Mouse (Mus musculus) CH12.LX (cell line): ENCODE measurements around the gene Phc3. TPM values are rescaled to one million over a fixed set of nuclear protein-coding genes. Genes with fewer than 3 reads are reported as not detected.

ENCODE experiments used
- DNase-seq: peaks from one replicate; pipeline ENCODE4 v3.0.0-alpha.2; 2013; ENCODE audit errors: extremely low read depth
- H3K27ac ChIP-seq: 2 replicates; pipeline ENCODE4 v1.5.1; 2012; ENCODE audit warnings: low read depth, mild to moderate bottlenecking, control low read depth, moderate library complexity; ENCODE audit not compliant: insufficient read depth
- H3K27me3 ChIP-seq: replicated peaks from 2 replicates; pipeline ENCODE3; 2012; ENCODE audit warnings: inconsistent platforms
- H3K36me3 ChIP-seq, 2 experiments: replicated peaks in 1 of 2; 2 replicates each; pipeline versions ENCODE3 to v1.6.1; 2012; ENCODE audit warnings: inconsistent platforms in 1 of 2, low read length in 1 of 2, mild to moderate bottlenecking in 1 of 2, mixed read lengths in 1 of 2, moderate library complexity in 1 of 2; ENCODE audit not compliant: control insufficient read depth in 1 of 2, insufficient read depth in 1 of 2
- H3K4me1 ChIP-seq, 2 experiments: 2 replicates each; pipeline ENCODE4 v1.6.1; 2012; ENCODE audit warnings: inconsistent platforms in 1 of 2, moderate library complexity in 1 of 2; ENCODE audit not compliant: insufficient read depth in 2 of 2, control insufficient read depth in 1 of 2
- H3K4me2 ChIP-seq: 2 replicates; pipeline ENCODE4 v1.6.1; 2012; ENCODE audit warnings: low read depth, mild to moderate bottlenecking, control low read depth; ENCODE audit not compliant: poor library complexity, insufficient read depth, severe bottlenecking
- H3K4me3 ChIP-seq, 3 experiments: fragments of 150-350 bp in 1 of 3; sonication (generic) in 1 of 3; replicated peaks in 1 of 3; 2 replicates each; pipeline versions ENCODE3 to v1.5.1; 2011 to 2012; ENCODE audit warnings: low read depth in 2 of 3, low read length in 2 of 3, mild to moderate bottlenecking in 2 of 3, moderate library complexity in 2 of 3, control low read depth in 1 of 3, improper control_type of control experiment in 1 of 3, inconsistent platforms in 1 of 3, mixed read lengths in 1 of 3; ENCODE audit not compliant: poor library complexity in 1 of 3
- H3K79me2 ChIP-seq: replicated peaks from 2 replicates; pipeline ENCODE4 v1.6.1; 2012; ENCODE audit warnings: mild to moderate bottlenecking, moderate library complexity; ENCODE audit not compliant: control insufficient read depth, poor library complexity, insufficient read depth, severe bottlenecking; ENCODE audit errors: extremely low read depth
- H3K9ac ChIP-seq: 2 replicates; pipeline ENCODE4 v1.6.1; 2012; ENCODE audit warnings: low read depth, mild to moderate bottlenecking, control low read depth, moderate library complexity; ENCODE audit not compliant: insufficient read depth
- H3K9me3 ChIP-seq: replicated peaks from 2 replicates; pipeline ENCODE3; 2012; ENCODE audit warnings: low read length, inconsistent platforms, mixed read lengths
- BHLHE40 ChIP-seq: IDR thresholded peaks from 2 replicates; pipeline ENCODE4 v1.6.1; 2011; ENCODE audit warnings: mild to moderate bottlenecking, low read depth, low read length, improper control_type of control experiment
- CHD1 ChIP-seq: IDR thresholded peaks from 2 replicates; pipeline ENCODE4 v1.6.1; 2012; ENCODE audit warnings: low read depth, low read length, improper control_type of control experiment, inconsistent platforms
- CHD2 ChIP-seq: IDR thresholded peaks from 2 replicates; pipeline ENCODE4 v1.6.1; 2011; ENCODE audit warnings: low read length, improper control_type of control experiment
- CTCF ChIP-seq, 2 experiments: IDR thresholded peaks in 1 of 2; conservative IDR thresholded peaks in 1 of 2; 2 replicates each; pipeline ENCODE4 v1.5.1; 2011 to 2012; ENCODE audit warnings: low read depth in 2 of 2, low read length in 2 of 2, improper control_type of control experiment in 1 of 2, inconsistent platforms in 1 of 2, mild to moderate bottlenecking in 1 of 2, moderate library complexity in 1 of 2
- EP300 ChIP-seq: IDR thresholded peaks from 2 replicates; pipeline ENCODE4 v1.6.1; 2011; ENCODE audit warnings: low read length, improper control_type of control experiment
- ETS1 ChIP-seq: conservative IDR thresholded peaks from 2 replicates; pipeline ENCODE4 v1.6.1; 2012; ENCODE audit warnings: low read depth, mild to moderate bottlenecking, inconsistent platforms, low read length, improper control_type of control experiment, moderate library complexity
- GABPA ChIP-seq: IDR thresholded peaks from 2 replicates; pipeline ENCODE4 v1.6.1; 2012; ENCODE audit warnings: low read depth, low read length, improper control_type of control experiment, inconsistent platforms; ENCODE audit not compliant: insufficient replicate concordance
- IRF4 ChIP-seq: IDR thresholded peaks from 2 replicates; pipeline ENCODE4 v1.6.1; 2014; ENCODE audit warnings: low read depth, mild to moderate bottlenecking, inconsistent platforms, low read length, improper control_type of control experiment
- JUN ChIP-seq: IDR thresholded peaks from 2 replicates; pipeline ENCODE4 v1.6.1; 2011; ENCODE audit warnings: low read depth, mild to moderate bottlenecking, low read length, improper control_type of control experiment, moderate library complexity; ENCODE audit not compliant: insufficient read depth
- JUND ChIP-seq: conservative IDR thresholded peaks from 2 replicates; pipeline ENCODE4 v1.6.1; 2011; ENCODE audit warnings: low read depth, low read length, improper control_type of control experiment
- KAT2A ChIP-seq: IDR thresholded peaks from 2 replicates; pipeline ENCODE4 v1.6.1; 2012; ENCODE audit warnings: low read length, improper control_type of control experiment, inconsistent platforms; ENCODE audit not compliant: insufficient replicate concordance
- MAX ChIP-seq: IDR thresholded peaks from 2 replicates; pipeline ENCODE4 v1.6.1; 2011; ENCODE audit warnings: low read length, improper control_type of control experiment
- MEF2A ChIP-seq: IDR thresholded peaks from 2 replicates; pipeline ENCODE4 v1.6.1; 2014; ENCODE audit warnings: low read depth, mild to moderate bottlenecking, inconsistent platforms, low read length, improper control_type of control experiment, borderline replicate concordance
- MXI1 ChIP-seq: IDR thresholded peaks from 2 replicates; pipeline ENCODE4 v1.6.1; 2011; ENCODE audit warnings: mild to moderate bottlenecking, low read depth, low read length, improper control_type of control experiment
- NELFE ChIP-seq: IDR thresholded peaks from 2 replicates; pipeline ENCODE4 v1.6.1; 2011; ENCODE audit warnings: low read depth, low read length, improper control_type of control experiment
- RCOR1 ChIP-seq: conservative IDR thresholded peaks from 2 replicates; pipeline ENCODE4 v1.6.1; 2012; ENCODE audit warnings: low read depth, mild to moderate bottlenecking, inconsistent platforms, low read length, improper control_type of control experiment
- SIN3A ChIP-seq: IDR thresholded peaks from 2 replicates; pipeline ENCODE4 v1.6.1; 2012; ENCODE audit warnings: low read length, improper control_type of control experiment, inconsistent platforms
- SMC3 ChIP-seq: IDR thresholded peaks from 2 replicates; pipeline ENCODE4 v1.6.1; 2011; ENCODE audit warnings: low read depth, low read length, improper control_type of control experiment
- TBP ChIP-seq: conservative IDR thresholded peaks from 2 replicates; pipeline ENCODE4 v1.6.1; 2011; ENCODE audit warnings: low read depth, low read length, improper control_type of control experiment
- TCF12 ChIP-seq: IDR thresholded peaks from 2 replicates; pipeline ENCODE4 v1.6.1; 2014; ENCODE audit warnings: low read depth, mild to moderate bottlenecking, inconsistent platforms, low read length, improper control_type of control experiment
- UBTF ChIP-seq: IDR thresholded peaks from 2 replicates; pipeline ENCODE4 v1.6.1; 2012; ENCODE audit warnings: low read depth, mild to moderate bottlenecking, inconsistent platforms, low read length, improper control_type of control experiment, moderate library complexity
- USF1 ChIP-seq: IDR thresholded peaks from 2 replicates; pipeline ENCODE4 v1.6.1; 2014; ENCODE audit warnings: low read depth, mild to moderate bottlenecking, inconsistent platforms, low read length, improper control_type of control experiment
- ZC3H11A ChIP-seq: IDR thresholded peaks from 2 replicates; pipeline ENCODE4 v1.6.1; 2012; ENCODE audit warnings: low read depth, mild to moderate bottlenecking, inconsistent platforms, low read length, improper control_type of control experiment
- ZKSCAN1 ChIP-seq: IDR thresholded peaks from 2 replicates; pipeline ENCODE4 v1.6.1; 2012; ENCODE audit warnings: low read depth, inconsistent platforms, low read length, improper control_type of control experiment, borderline replicate concordance
- ZNF384 ChIP-seq: IDR thresholded peaks from 2 replicates; pipeline ENCODE4 v1.6.1; 2012; ENCODE audit warnings: low read depth, low read length, improper control_type of control experiment, inconsistent platforms
- dilution Hi-C: fragments of 300-500 bp; cut with MboI; formaldehyde crosslinking; loops from 2 replicates; pipeline ENCODE4 v1.14.3; 2020; ENCODE audit warnings: low sequenced_read_pairs; ENCODE audit not compliant: extremely low pct_unique_long_range_greater_than_20kb, extremely low pct_ligation_motif_present
- in situ Hi-C: fragments of 300-500 bp; cut with MboI; formaldehyde crosslinking; loops from 3 replicates; pipeline ENCODE4 v1.14.3; 2019; ENCODE audit warnings: low sequenced_read_pairs, low pct_ligation_motif_present, low pct_unique_long_range_greater_than_20kb, mixed read lengths
- polyA plus RNA-seq: library from polyadenylated mRNA; unstranded; fragments of >175 nt; gene quantifications from 2 replicates; pipeline ENCODE4 v1.2.1, GENCODE M21; 2012; ENCODE audit warnings: low read depth; ENCODE audit not compliant: insufficient read length
- total RNA-seq, 2 experiments: library from RNA; depleted of rRNA; stranded (reverse); fragments of 300-350 nt in 1 of 2; fragments of >200 nt in 1 of 2; gene quantifications; 2 replicates each; pipeline ENCODE4 v1.2.3; 2012 to 2014

Phc3 gene
- total and polyA plus RNA-seq, 3 experiments = 8.4 to 13.5 (median 8.8) TPM

DNA sequence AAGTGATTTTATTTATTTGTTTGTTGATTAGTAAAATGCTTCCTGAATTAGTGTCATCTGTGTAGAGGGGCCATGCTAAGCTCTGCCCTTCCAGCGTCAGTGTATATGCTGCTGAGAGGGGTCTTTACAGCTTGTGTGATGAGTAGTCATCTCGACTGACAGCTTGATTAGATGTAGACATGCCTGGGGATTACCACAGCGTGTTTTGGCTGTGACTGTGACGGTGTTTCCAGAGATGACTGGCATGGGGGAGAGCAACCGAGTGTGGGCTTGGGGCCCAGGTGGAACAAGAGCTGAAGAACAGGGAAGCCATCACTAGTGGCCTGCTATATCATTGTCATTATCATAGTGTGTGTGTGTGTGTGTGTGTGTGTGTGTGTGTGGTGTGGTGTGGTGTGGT, 100.6 kb downstream of the Phc3 start:
- peaks cover 32 to 36% of the 10 kb centered on the region in 2 experiments for H3K4me1 ChIP-seq
- H3K4me2 ChIP-seq = no peak overlapping the region
- TF ChIP-seq BHLHE40 (0 out of 2 replicates have a peak, but pooled peaks have one; percentile 6), CTCF (conservative IDR thresholded peaks at IDR 0.05 in 1 of 2, IDR thresholded peaks at IDR 0.05 in 1 of 2; ENCODE audit: low read depth in 2 of 2, low read length in 2 of 2) (no peak), ETS1 (peak; percentile 32; the same call in 1 of the 2 replicates), SMC3 (no peak), CHD1 (no peak), NELFE (no peak), RCOR1 (no peak), IRF4 (peak; percentile 89), KAT2A (no peak), EP300 (no peak), CHD2 (no peak), MEF2A (no peak), JUN (no peak), SIN3A (no peak), TBP (no peak), GABPA (no peak), TCF12 (0 out of 2 replicates have a peak, but pooled peaks have one; percentile 17), JUND (no peak), ZKSCAN1 (no peak), USF1 (no peak), UBTF (no peak), ZC3H11A (no peak), MXI1 (no peak), MAX (no peak), ZNF384 (no peak)
- in situ Hi-C loops = loop anchor here (25.0 kb wide), 2 partner anchors 94 to 269 kb away; partner anchors contain the start of genes Cldn11 and Phc3
- H3K9ac ChIP-seq = no peak overlapping the region
- DNase-seq = peak; percentile 55
- H3K79me2 ChIP-seq = no peaks in the 10 kb centered on the region
- dilution Hi-C loops = no loop called here
- no peaks in the 10 kb centered on the region for H3K36me3 ChIP-seq
- no peak overlapping the region for H3K4me3 ChIP-seq
- H3K27me3 ChIP-seq = no peaks in the 10 kb centered on the region
- no peak overlapping the region for H3K27ac ChIP-seq
- no peaks in the 10 kb centered on the region for H3K9me3 ChIP-seq
